Mouse (Mus musculus) gastrocnemius, postnatal 10 days (tissue): ENCODE data around the gene Mybpc3. TPM values are rescaled to one million over a fixed set of nuclear protein-coding genes. Genes with fewer than 3 reads are reported as not detected.
A peak's percentile ranks its signal among the peaks of the same experiment; 100 is the strongest.

Experiments used
- DNase-seq: peaks from one replicate; pipeline ENCODE4 v3.0.0; 2021; ENCODE audit warnings: mixed read lengths
- long read RNA-seq, 2 experiments: library from polyadenylated mRNA; stranded (forward); transcript quantifications; one replicate each; pipeline ENCODE4 v2.0.0; 2021
- total RNA-seq, 2 experiments: library from RNA; stranded (reverse); gene quantifications; 2 replicates each; pipeline ENCODE4 v1.2.3; 2021

Mybpc3 gene
- under 1 TPM; 0.12 to 0.20 TPM for total RNA-seq
- long read RNA-seq, experiment 1, result 0 reads
- long read RNA-seq, experiment 2, result 0 reads

- no peak for DNase-seq
Observed at GRCm38 (mm10) chr2:91117585-91118275, at the start of gene Mybpc3. Mybpc3 (plus strand) TSS chr2:91118144.

GRCm38 (mm10) chr2:91068162-91068871 is 49.6 kb upstream of the Mybpc3 start:
- DNase-seq, result no peak

- no peak for DNase-seq
Observed at GRCm38 (mm10) chr2:91068872-91069165, 49.1 kb upstream of the Mybpc3 start.

GRCm38 (mm10) chr2:91069306-91070000 is 48.5 kb upstream of the Mybpc3 start:
- no peak for DNase-seq

GRCm38 (mm10) chr2:91070076-91070800 is 47.7 kb upstream of the Mybpc3 start, which contains the start of gene Slc39a13:
Slc39a13 (minus strand) TSS chr2:91070417.
- DNase-seq, result peak; percentile 97

- DNase-seq, result no peak
Observed at GRCm38 (mm10) chr2:91071059-91071458, 46.9 kb upstream of the Mybpc3 start.

GRCm38 (mm10) chr2:91072092-91072491 is 45.9 kb upstream of the Mybpc3 start:
- no peak for DNase-seq

- no peak for DNase-seq
Observed at GRCm38 (mm10) chr2:91077957-91078313, 40.0 kb upstream of the Mybpc3 start.

GRCm38 (mm10) chr2:91078314-91079025 is 39.5 kb upstream of the Mybpc3 start:
- no peak for DNase-seq

- no peak for DNase-seq
Observed at GRCm38 (mm10) chr2:91079026-91079384, 38.9 kb upstream of the Mybpc3 start.

GRCm38 (mm10) chr2:91080784-91081513 is 37.0 kb upstream of the Mybpc3 start:
- no peak for DNase-seq

GRCm38 (mm10) chr2:91081775-91082695 is 35.9 kb upstream of the Mybpc3 start, which contains the start of gene Spi1:
Spi1 (plus strand) TSS chr2:91082390.
- no peak for DNase-seq

GRCm38 (mm10) chr2:91082844-91083243 is 35.1 kb upstream of the Mybpc3 start:
- DNase-seq, result no peak

- no peak for DNase-seq
Observed at GRCm38 (mm10) chr2:91083366-91083940, 34.5 kb upstream of the Mybpc3 start.

- DNase-seq, result peak; percentile 55
Observed at GRCm38 (mm10) chr2:91084179-91084820, 33.6 kb upstream of the Mybpc3 start.

GRCm38 (mm10) chr2:91085494-91086391 is 32.2 kb upstream of the Mybpc3 start:
- no peak for DNase-seq

- DNase-seq, result no peak
Observed at GRCm38 (mm10) chr2:91086392-91087237, 31.3 kb upstream of the Mybpc3 start.
